Mouse (Mus musculus) spleen, adult 12 weeks (tissue): ENCODE results near the gene Slc12a5.

Experiments
- DNase-seq: peaks from one replicate; pipeline ENCODE4 v3.0.0; 2022; ENCODE audit warnings: low spot score

Slc12a5 gene

GRCm38 (mm10) chr2:165032533-165032932 is 71.9 kb downstream of the Slc12a5 start:
- no peak for DNase-seq

GRCm38 (mm10) chr2:165033306-165033705 is 72.7 kb downstream of the Slc12a5 start:
- no peak for DNase-seq

- peak; percentile 92 for DNase-seq
Measured at GRCm38 (mm10) chr2:165034131-165035057, 73.8 kb downstream of the Slc12a5 start, which contains the start of gene Ncoa5. Gene Ncoa5 (minus strand): TSS chr2:165034867.

- DNase-seq: no peak
Measured at GRCm38 (mm10) chr2:165035058-165035431, 74.4 kb downstream of the Slc12a5 start.

DNA sequence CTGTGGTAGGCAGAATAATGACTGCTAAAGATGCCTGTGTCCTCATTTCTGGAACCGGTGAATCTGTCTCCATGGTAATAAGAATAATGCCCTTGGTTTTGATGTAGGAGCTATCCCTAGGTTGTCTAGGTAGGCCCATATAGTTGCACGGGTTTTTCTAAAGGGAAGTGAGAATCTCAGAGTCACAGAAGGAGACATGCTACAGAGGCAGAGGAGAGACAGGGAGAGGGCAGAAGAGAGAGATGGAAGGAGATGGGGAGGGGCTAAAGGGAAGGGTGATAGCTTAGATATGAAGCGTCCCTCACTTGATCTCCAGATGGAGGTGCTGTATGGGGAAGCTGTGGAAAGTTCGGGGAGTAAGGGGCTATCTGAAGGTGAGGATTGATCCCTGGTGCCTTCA is 76.8 kb downstream of the Slc12a5 start:
- DNase-seq: no peak

DNA sequence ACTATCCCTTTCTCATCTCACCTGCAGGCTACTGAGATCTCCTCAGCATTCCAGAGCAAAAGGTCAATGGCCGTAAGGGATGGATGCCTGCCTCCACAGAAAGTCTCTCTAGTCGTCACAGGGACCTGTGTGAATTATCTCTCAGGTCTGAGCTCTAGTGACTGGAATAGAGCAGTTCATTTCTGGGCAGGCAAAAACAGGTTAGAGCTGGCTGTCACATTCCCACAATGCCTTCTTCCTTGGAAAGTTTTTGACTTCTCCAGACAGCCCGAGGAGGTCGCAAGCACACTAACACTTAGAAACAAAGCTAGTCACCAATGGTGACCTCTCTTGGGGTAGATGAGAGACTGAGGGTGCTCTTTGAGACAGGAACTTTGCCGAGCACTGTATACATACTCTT is 81.5 kb downstream of the Slc12a5 start:
- DNase-seq: no peak

DNA sequence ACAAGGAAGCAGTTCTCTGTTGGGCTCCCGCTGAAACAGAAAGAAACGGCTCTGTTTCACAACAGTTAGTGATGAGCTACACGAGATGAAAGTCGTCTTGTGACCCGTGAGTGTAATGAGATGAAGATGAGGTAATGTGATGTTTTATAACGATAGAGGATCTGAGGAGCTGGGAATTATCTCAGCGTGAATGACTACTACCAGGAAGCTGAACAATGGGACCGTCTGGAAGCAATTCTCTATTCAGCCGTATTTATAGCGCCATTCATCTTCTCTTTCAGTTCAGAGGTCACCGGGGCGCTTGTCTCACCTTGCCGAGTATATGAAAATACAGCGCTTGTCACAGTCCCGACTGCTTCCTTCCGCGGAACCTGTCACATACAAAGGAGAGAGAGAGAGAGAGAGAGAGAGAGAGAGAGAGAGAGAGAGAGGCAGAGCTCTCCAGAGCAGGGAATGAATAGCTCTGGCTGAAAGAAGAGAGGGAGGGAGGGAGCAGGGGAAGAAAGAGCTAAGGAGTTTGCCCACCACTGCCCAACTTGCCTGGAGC is 82.6 kb downstream of the Slc12a5 start:
- no peak for DNase-seq

- DNase-seq: no peak
Measured at GRCm38 (mm10) chr2:165043729-165044128, 83.1 kb downstream of the Slc12a5 start.

DNA sequence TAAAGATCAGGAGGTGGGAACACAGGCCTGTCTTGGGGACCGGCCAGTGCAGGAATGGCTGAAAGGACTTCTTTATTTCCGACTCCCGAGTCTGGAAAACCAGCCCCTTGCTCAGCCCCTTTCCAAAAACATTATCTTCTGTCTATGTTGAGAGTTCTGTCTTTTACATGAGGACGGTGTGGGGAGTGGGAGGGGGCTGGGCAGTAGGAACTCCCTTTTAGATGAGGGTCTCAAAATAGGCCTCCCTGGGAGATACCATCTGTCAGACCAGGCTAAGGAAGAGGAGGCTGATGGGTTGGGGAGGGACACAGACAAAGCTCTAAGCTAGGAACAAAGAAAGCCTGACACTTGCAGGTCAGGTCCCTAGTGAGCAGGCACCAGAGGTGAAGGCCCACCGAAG is 88.4 kb downstream of the Slc12a5 start:
- DNase-seq: no peak
